Mouse (Mus musculus): ENCODE results near the gene Magea3.
"Not testable (repeated sequence)": the region's sequence is repeated elsewhere in the genome, so short reads cannot be mapped to it uniquely, and the experiment has no call there.

Gene Magea3

GRCm38 (mm10) chrX:154949405-154949804 lies at the start of gene Magea3:
Gene Magea3 (minus strand): TSS chrX:154949505.
- in situ Hi-C loops (cut with MseI, MboI) = not testable (repeated sequence)

- in situ Hi-C loops (cut with MseI, MboI) = not testable (repeated sequence)
Measured at GRCm38 (mm10) chrX:154995750-154996149, 46.4 kb upstream of the Magea3 start, which contains the start of gene Magea8. Gene Magea8 (minus strand): TSS chrX:154995850.

- in situ Hi-C loops (cut with MseI, MboI) = not testable (repeated sequence)
Measured at GRCm38 (mm10) chrX:154935887-154936286, 13.4 kb downstream of the Magea3 start, which contains the start of gene Magea6. Gene Magea6 (minus strand): TSS chrX:154935987.

All from mouse trophoblast stem cell (cell line).